Mouse (Mus musculus): ENCODE data around the gene Olfr118. TPM values are rescaled to one million over a fixed set of nuclear protein-coding genes. Genes with fewer than 3 reads are reported as not detected.

Gene Olfr118
- not detected for polyA plus RNA-seq (2014; fragmentation: Illumina TruSeq; extraction: RNeasy Lipid Tissue Mini Kit (QIAGEN cat#74804); ENCODE audit: low read depth, low replicate concordance)

DNA sequence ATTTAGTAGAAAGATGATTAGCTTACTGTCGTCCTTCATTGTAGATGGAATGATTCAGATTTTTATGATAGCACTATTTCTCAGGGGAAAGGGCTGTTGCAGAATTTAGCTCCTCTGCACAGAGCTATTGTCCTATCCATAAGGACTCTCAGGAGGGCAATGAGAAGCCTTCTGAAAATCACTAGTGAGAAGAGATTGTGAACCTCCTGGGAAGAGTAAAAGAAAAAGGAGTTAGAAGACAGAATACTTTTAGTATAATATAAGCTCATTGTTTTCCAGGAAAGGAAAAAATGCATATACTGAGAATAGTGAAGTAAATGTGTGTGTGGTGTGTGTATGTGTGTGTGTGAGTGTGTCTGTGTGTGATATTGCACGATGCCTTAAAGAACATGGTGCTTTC lies at the start of gene Olfr118:
TSS of gene Olfr118 (plus strand) at position 301 of the 400 bp plus-strand sequence.

DNA sequence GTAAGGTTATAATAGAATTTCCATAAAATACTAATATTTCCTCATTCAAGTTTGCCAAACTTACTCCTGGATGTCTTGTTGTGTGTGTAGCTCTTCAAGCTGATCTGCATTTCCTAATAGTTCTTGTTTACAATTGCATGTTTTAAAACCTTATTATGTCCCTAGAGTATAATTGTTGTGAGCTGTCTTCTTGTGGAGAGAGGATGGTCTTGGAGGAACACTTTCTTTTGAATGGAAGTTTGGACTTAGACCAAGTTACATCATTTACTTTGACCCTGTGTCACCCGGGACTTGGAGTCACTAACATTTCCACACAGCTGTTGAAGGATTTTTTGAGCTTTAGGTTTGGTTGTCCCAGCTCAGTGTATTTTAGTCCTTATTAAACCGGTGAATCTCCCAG lies 39.8 kb upstream of the Olfr118 start, which contains the start of the genes Olfr115 and Olfr116:
TSS of gene Olfr115 (minus strand) at position 101 of the 400 bp plus-strand sequence.
TSS of gene Olfr116 (minus strand) at position 191 of the 400 bp plus-strand sequence.

DNA sequence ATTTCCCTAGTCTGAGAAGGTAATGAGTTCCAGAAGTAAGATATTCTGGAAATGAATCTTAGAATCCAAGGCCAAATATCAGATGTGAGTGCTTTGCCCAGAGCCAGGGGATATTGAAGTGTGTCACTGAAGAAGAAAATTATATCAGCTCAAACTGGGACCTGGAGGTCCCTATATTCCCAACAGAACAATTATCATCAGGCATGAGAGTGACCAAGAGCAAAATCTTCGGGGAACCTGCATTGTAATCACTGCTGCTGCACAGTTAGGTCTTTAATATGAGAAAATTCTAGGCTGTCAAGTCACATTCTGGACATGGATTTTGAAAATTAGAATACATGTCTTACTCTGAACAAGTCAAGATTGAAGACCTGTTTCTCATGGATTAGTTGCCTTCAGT lies 3.1 kb upstream of the Olfr118 start, which contains the start of gene Olfr117:
TSS of gene Olfr117 (minus strand) at position 101 of the 400 bp plus-strand sequence.

DNA sequence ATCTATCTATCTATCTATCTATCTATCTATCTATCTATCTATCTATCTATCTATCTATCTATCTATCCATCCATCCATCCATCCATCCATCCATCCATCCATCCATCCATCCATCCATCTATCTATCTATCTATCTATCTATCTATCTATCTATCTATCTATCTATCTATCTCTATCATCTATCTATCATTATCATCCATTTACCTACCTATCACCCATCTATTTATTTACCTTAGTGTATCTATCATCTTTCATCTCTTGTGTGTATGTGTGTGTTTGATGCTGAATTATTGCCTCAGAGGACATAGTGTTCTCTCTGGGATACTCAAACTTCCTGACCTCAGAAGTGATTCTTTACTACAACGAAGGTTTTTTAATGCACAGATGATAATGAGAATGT lies 29.5 kb downstream of the Olfr118 start, which contains the start of gene Olfr119:
TSS of gene Olfr119 (plus strand) at position 301 of the 400 bp plus-strand sequence.

DNA sequence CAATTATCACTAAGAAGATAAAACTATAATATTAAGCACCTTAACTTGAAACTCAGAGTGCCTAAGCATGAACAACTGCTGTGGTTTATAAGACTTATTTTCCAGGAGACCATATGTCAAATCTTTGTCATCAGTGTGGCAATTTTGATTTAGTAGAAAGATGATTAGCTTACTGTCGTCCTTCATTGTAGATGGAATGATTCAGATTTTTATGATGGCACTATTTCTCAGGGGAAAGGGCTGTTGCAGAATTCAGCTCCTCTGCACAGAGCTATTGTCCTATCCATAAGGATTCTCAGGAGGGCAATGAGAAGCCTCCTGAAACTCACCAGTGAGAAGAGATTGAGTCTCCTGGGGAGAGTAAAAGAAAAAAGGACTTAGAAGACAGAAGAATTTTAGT lies 54.7 kb downstream of the Olfr118 start, which contains the start of gene Olfr120:
TSS of gene Olfr120 (plus strand) at position 301 of the 400 bp plus-strand sequence.

Other genes with a start within 250 kb of the Olfr118 start
- gene Olfr108, start 221.5 kb upstream of the Olfr118 start, polyA plus RNA-seq (2014; fragmentation: Illumina TruSeq; extraction: RNeasy Lipid Tissue Mini Kit (QIAGEN cat#74804); ENCODE audit: low read depth, low replicate concordance) = not detected
- not detected for gene Olfr109, start 208.1 kb upstream of the Olfr118 start, polyA plus RNA-seq (2014; fragmentation: Illumina TruSeq; extraction: RNeasy Lipid Tissue Mini Kit (QIAGEN cat#74804); ENCODE audit: low read depth, low replicate concordance)
- not detected for gene H2-M2, start 183.4 kb upstream of the Olfr118 start, polyA plus RNA-seq (2014; fragmentation: Illumina TruSeq; extraction: RNeasy Lipid Tissue Mini Kit (QIAGEN cat#74804); ENCODE audit: low read depth, low replicate concordance)
- gene Olfr110, start 174.5 kb upstream of the Olfr118 start, polyA plus RNA-seq (2014; fragmentation: Illumina TruSeq; extraction: RNeasy Lipid Tissue Mini Kit (QIAGEN cat#74804); ENCODE audit: low read depth, low replicate concordance) = not detected
- not detected for gene Olfr111, start 159.0 kb upstream of the Olfr118 start, polyA plus RNA-seq (2014; fragmentation: Illumina TruSeq; extraction: RNeasy Lipid Tissue Mini Kit (QIAGEN cat#74804); ENCODE audit: low read depth, low replicate concordance)
- 0.78 TPM for gene Olfr112, start 97.5 kb upstream of the Olfr118 start, polyA plus RNA-seq (2014; fragmentation: Illumina TruSeq; extraction: RNeasy Lipid Tissue Mini Kit (QIAGEN cat#74804); ENCODE audit: low read depth, low replicate concordance)
- gene Olfr113, start 89.3 kb upstream of the Olfr118 start, polyA plus RNA-seq (2014; fragmentation: Illumina TruSeq; extraction: RNeasy Lipid Tissue Mini Kit (QIAGEN cat#74804); ENCODE audit: low read depth, low replicate concordance) = not detected
- not detected for gene Olfr114, start 74.2 kb upstream of the Olfr118 start, polyA plus RNA-seq (2014; fragmentation: Illumina TruSeq; extraction: RNeasy Lipid Tissue Mini Kit (QIAGEN cat#74804); ENCODE audit: low read depth, low replicate concordance)
- gene Olfr115, start 39.9 kb upstream of the Olfr118 start, polyA plus RNA-seq (2014; fragmentation: Illumina TruSeq; extraction: RNeasy Lipid Tissue Mini Kit (QIAGEN cat#74804); ENCODE audit: low read depth, low replicate concordance) = not detected
- not detected for gene Olfr116, start 39.8 kb upstream of the Olfr118 start, polyA plus RNA-seq (2014; fragmentation: Illumina TruSeq; extraction: RNeasy Lipid Tissue Mini Kit (QIAGEN cat#74804); ENCODE audit: low read depth, low replicate concordance)
- gene Olfr117, start 3.2 kb upstream of the Olfr118 start, polyA plus RNA-seq (2014; fragmentation: Illumina TruSeq; extraction: RNeasy Lipid Tissue Mini Kit (QIAGEN cat#74804); ENCODE audit: low read depth, low replicate concordance) = not detected
- not detected for gene Olfr119, start 29.6 kb downstream of the Olfr118 start, polyA plus RNA-seq (2014; fragmentation: Illumina TruSeq; extraction: RNeasy Lipid Tissue Mini Kit (QIAGEN cat#74804); ENCODE audit: low read depth, low replicate concordance)
- gene Olfr120, start 54.8 kb downstream of the Olfr118 start, polyA plus RNA-seq (2014; fragmentation: Illumina TruSeq; extraction: RNeasy Lipid Tissue Mini Kit (QIAGEN cat#74804); ENCODE audit: low read depth, low replicate concordance) = not detected
- not detected for gene Olfr121, start 81.9 kb downstream of the Olfr118 start, polyA plus RNA-seq (2014; fragmentation: Illumina TruSeq; extraction: RNeasy Lipid Tissue Mini Kit (QIAGEN cat#74804); ENCODE audit: low read depth, low replicate concordance)
- not detected for gene Olfr122, start 101.6 kb downstream of the Olfr118 start, polyA plus RNA-seq (2014; fragmentation: Illumina TruSeq; extraction: RNeasy Lipid Tissue Mini Kit (QIAGEN cat#74804); ENCODE audit: low read depth, low replicate concordance)
- not detected for gene Olfr123, start 126.5 kb downstream of the Olfr118 start, polyA plus RNA-seq (2014; fragmentation: Illumina TruSeq; extraction: RNeasy Lipid Tissue Mini Kit (QIAGEN cat#74804); ENCODE audit: low read depth, low replicate concordance)
- gene Olfr124, start 132.9 kb downstream of the Olfr118 start, polyA plus RNA-seq (2014; fragmentation: Illumina TruSeq; extraction: RNeasy Lipid Tissue Mini Kit (QIAGEN cat#74804); ENCODE audit: low read depth, low replicate concordance) = not detected
- not detected for gene Olfr125, start 166.0 kb downstream of the Olfr118 start, polyA plus RNA-seq (2014; fragmentation: Illumina TruSeq; extraction: RNeasy Lipid Tissue Mini Kit (QIAGEN cat#74804); ENCODE audit: low read depth, low replicate concordance)
- not detected for gene Olfr126, start 180.5 kb downstream of the Olfr118 start, polyA plus RNA-seq (2014; fragmentation: Illumina TruSeq; extraction: RNeasy Lipid Tissue Mini Kit (QIAGEN cat#74804); ENCODE audit: low read depth, low replicate concordance)
- gene Olfr127, start 233.4 kb downstream of the Olfr118 start, polyA plus RNA-seq (2014; fragmentation: Illumina TruSeq; extraction: RNeasy Lipid Tissue Mini Kit (QIAGEN cat#74804); ENCODE audit: low read depth, low replicate concordance) = not detected

Measured in adipose tissue, adult 10 weeks (tissue).